Mouse (Mus musculus): ENCODE data around the gene Efcab3.

Efcab3 gene

DNA sequence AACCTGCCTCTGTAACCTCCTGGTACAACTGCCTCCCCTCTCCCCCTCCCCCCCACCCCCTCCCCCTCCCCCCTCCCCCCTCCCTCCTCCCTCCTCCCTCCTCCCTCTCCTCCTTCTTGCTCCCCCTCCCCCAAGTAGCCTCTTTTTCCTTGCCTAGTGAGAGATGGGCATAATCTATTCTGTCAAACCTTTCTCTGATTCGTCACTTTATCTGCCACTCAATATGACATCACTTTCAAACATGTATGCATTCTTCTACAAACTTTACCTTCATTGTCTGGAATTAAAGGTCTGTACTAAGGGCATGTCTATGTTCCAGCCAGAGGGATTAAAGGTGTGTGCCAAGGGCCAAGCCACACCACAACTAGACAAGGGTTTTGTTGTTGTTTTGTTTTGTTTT lies 86.4 kb downstream of the Efcab3 start:
- no peak for DNase-seq

DNA sequence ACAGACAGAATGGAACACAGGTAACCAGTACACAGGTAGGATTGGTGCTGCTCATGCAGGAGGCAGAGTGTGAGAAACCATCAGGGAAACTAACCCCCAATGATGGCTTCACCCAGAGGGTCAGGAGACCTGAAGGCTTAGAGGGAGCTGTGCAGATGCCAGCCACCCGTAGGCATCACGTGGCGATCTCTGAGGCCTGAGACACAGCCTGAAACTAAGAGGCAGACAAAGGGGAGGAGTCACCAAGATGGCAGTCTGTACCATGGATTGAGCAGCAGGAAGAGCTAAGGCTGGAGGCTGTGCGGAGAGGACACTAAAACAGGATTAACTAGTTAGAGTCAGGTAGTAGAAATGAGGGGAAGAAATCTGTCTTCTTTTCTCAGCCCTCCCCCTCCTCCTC lies 87.3 kb downstream of the Efcab3 start:
- no peak for DNase-seq

DNA sequence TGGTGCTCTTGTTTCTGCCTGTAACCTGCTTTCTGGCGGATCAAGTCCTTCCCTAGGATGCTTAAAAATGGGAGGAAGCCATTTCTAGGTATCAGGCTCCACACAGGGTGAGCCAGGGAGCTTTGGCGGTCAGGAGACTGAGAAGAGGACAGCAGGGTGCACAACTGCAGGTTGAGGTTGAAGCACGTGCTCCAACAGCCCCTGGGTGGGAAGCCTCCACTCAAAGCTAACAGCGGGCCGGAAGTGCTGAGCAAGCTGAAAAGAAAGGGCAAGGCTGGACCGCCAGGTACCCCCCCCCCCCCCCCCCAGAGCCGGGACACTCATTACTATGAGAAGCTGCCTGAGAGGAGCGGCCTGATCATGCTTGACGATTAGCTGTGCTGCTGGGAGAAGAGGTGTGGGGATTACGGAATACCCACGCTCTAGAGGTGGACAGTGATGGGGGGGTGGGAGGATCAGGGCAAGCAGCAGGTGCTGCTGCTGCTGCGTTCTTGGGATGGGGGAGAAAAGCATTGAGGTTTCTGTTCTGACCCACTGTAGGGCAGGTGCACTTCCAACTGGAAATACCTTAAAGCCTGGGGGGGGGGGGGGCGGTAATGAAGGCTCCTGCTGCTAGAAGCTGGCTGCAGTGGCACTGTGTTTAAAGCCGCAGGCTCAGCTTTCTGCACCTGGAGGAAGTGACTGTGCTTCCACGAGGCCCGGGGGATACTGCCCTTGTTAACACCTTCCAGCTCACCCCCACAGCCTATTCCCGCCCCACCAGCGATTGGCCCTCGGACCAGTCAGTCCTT lies 88.0 kb downstream of the Efcab3 start:
- no peak for DNase-seq

DNA sequence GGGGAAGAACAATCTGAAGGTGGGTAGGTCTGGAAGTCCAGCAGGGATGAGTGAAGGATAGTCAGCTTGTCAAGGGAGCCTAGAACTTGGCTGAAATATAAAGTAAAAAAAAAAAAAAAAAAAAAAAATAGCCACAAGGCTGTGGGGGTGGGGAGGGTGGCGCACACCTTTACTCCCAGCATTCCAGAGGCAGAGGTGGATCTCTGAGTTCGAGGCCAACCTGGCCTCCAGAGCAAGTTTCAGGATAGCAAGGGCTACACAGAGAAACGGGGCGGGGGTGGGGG lies 88.6 kb downstream of the Efcab3 start:
- no peak for DNase-seq

DNA sequence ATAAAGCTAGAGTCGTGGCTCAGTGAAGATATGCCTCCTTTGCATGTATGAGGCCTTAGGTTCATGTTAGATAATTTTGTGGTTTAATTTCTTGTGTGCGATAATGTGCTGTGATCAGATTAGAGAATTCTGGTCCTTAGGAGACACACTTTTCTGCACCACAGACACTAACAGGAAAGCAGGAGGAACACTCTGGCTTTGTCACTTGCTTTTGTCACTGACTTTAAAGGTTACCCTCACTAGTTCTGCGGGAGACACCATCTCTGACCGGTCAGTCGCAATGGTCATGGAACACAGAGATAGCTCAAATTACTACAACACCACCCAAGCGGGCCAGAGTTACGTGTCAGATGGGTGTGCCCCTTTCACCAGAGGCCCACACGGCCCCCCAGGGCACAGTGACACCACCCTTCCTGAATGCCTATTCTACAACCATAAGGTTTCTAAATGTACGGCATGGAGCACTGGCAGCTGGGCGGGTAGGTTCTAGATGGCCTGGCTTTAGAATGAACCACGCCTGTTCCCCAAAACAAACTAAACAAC lies 89.0 kb downstream of the Efcab3 start:
- DNase-seq, result no peak

DNA sequence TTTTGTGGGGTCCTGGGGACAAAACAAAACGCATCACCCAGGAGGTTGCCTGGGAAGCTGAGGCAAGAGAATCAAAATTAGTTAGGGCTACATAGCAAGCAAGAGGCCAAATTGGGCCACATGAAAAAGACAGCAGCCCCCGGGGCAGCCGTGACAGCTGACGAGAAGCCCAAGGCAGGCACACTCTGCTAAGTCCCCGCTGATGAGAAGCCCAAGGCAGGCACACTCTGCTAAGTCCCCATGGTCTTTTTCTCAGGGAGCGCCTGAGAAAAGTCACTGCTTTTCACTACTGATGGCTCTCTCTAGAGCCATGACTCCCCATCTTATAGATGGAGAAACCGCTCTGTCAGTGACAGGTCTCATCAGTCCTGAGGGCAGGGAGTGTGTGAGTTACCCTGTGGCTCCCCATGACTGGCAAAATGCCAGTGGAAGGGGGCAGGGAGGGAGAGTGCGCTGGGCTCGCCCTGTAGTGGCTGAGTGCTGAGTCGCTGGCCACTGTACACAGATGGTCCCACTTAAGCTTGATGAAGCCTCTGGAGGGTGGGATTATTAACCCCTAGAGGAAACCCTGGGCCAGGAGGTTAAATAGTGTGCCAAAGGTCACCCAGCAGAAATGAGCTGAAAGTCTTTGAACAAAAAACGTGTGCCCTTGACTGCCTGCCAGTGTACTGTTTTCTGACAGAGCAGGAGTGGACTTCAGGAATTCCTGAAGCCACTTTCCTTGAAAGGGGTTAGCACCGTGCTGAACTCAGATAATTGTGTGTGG lies 89.9 kb downstream of the Efcab3 start:
- peak; percentile 42 for DNase-seq

DNA sequence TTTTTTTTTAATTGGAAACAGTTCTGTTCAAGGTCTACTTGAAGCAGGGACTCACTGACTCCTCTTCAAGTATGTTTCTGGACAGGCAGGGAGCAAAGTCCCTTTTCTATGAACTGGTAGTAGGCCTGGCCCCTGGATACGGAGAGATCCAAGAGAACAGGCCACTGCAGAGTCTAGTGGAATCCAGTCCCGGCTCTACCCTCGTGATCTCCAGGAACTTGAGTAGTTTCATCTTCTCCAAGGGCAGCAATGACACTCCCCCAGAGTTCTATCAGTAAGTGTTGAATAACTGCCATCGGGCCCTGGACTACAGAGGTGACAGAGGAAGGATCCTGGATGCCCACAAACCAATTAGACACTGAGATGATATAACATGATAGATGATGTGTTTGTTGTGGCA lies 92.5 kb downstream of the Efcab3 start:
- DNase-seq, result no peak

DNA sequence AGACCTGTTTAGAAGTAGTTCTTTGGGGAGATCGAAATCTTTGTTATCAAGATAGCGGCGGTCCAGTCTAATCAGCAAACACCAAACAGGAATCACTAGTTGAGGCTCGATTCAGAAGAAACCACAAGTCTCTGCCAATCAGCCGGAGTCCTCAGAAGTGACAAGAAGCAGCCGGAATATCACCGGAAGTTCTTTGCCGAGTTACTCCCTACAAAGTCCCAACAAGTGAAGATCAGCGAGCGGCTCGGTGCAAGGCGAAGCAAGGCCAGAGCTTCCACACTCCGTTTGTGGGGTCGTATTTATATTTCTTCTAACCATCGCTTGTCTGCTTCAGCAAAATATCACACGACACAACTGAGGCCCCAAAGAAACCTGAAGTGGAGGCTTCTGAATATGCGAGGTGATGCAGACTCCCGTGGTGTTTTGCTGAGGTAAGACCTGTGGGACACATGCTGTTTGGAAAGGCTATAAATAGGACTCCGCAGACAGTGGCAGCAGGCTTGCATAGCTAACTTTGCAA lies 93.4 kb downstream of the Efcab3 start:
- DNase-seq, result no peak

DNA sequence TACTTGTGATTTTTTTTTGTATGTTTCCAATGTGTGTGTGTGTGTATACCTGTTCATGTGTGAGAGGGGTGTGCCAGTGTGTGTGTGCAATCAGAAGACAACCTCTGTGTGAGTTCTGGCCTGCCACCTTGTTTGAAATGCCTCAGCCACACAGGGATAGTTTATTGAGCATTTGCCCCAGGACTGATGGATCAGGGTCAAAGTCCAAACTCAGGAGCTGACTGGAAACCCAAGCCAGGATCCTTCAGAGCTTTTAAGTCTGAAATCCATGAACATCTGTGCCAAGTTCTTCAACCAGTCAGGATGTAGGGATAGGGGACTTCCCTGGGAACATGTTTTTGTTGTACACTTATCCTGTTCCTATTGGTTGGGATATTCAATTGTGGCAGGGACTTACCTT lies 94.7 kb downstream of the Efcab3 start:
- DNase-seq, result no peak

DNA sequence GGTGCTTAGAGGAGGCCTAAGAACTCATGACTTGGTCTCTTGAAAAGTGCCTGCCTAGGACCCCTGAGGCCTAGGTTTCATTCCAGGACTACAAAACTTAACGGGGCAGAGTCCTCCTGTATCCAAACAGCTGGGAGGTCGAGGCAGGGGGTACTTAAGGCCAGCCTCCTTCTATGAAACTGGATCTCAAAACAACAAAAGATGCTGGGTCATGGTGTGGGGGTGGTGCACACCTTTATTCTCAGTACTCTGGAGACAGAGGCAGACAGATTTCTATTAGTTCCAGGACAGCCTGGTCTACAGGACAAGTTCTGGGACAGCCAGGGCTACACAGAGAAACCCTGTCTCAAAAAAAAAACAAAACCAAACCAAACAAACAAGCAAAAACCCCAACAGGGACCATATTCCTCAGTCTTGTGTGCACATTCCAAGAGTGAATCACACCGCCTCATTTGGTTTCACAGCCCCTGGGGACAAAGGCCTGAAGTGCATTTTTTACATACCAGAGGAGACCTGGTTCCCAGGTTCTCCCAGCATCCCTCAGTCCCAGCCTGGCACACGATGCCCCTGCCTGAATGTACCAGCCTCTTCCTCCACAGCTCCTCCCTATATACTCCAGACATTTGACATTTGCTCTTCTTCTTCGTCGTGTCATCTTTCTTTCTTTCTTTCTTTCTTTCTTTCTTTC lies 96.4 kb downstream of the Efcab3 start:
- DNase-seq, result no peak

DNA sequence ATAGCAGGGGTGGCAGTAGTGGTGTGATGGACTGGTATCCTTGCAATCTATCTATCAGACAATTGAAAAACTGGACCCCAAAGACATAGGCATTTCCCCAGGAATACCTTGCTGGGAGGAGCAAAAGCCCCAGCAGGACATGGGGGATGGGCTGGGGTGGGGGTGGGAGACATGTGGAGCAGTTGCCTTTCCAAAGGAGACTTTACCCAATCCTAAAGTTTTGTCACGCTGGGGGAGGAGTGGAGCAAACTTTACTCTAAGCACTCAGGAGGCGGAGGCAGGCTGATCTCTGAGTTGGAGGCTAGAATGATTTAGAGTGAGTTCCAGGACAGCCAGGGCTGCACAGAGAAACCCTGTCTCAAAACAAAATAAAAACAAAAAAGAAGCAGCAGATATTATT lies 98.0 kb downstream of the Efcab3 start:
- no peak for DNase-seq

DNA sequence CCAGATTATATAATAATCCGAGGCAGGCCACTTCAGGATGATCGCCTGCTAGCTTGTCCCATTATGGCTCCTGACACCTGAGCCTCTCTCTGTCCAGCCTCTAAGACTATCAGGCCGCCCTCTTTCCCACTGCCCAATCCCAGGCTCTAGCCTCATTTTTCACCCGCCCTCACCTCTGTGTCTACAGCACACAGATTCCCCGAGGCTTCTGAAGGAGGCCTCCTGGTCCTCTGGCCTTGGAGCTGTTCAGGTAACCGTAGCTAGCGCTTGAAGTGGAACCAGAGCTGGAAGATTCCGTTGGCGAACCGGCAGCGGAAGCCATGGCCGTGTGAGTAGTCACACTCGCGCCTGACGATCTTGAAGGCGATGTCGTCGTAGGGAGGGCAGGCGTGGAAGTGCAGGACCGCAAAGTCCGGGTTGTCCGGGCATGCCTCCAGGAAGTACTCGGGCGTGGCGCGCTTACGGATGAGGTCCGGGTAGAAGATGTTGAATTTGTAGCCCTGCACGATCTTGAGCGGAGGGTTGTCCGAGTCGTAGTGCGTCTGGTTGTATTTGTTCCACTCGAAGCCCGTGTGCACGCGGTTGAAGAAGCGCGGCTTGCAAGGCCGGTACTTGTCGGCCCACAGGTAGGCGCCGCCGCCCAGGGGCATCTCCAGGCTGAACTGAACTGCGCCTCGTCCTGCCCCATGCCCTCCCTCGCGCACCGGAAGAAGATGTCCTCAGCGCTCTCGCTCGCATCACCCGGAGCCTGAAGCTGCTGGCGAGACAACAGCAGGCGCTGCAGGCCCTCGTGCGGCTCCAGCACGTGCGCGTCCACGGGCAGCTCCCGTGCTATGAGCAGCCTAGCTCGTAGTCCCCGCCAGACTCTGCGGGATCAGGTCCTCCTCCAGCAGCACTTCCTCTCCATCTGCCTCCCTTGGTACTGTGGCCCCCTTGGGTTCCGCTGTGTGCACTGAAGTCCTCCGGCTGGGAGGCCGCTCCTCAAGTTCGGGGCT lies 101.4 kb downstream of the Efcab3 start:
- DNase-seq, result no peak

DNA sequence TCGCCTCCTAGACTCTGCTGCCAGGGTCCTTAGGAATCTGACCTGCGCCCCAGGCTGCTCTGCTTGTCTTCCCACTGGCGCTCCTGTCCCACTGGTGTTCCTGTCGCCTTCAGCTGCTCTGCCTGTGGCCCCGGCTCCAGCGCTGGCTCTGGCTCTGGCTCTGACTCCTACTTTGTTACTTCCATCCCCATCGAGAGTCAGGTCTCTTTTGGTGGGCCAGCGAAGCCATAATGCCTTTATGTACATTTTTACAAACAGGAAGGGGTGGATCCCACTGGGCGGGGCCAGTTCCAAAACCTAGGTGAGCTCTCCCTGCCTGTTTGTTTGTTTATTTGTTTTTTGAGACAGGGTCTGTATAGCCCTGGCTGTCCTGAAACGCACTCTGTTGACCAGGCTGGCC lies 103.4 kb downstream of the Efcab3 start:
- no peak for DNase-seq
